Mouse (Mus musculus) midbrain, embryonic 11.5 days (tissue): ENCODE measurements around the gene Cyb5r3. TPM values are rescaled to one million over a fixed set of nuclear protein-coding genes. Genes with fewer than 3 reads are reported as not detected.
A peak's percentile ranks its signal among the peaks of the same experiment; 100 is the strongest.

ENCODE experiments used
- ATAC-seq: fragments of 200-750 bp; cut with Nextera tagmentation; 2 replicates; pipeline ENCODE4 v1.8.0; 2017; ENCODE audit warnings: moderate TSS enrichment, moderate library complexity; ENCODE audit not compliant: low FRiP score
- DNase-seq: peaks from one replicate; pipeline ENCODE4 v3.0.0; 2015; ENCODE audit warnings: low spot score; ENCODE audit errors: missing footprints
- H3K27ac ChIP-seq: fragments of 300-500 bp; sonication (generic); 2 replicates; pipeline ENCODE4 v1.5.1; 2014; ENCODE audit warnings: low read depth, low read length
- H3K27me3 ChIP-seq: fragments of 300-500 bp; sonication (generic); 2 replicates; pipeline ENCODE4 v1.6.1; 2014; ENCODE audit warnings: mild to moderate bottlenecking, low read length, moderate library complexity, mixed read lengths; ENCODE audit not compliant: control insufficient read depth, insufficient read depth
- H3K36me3 ChIP-seq: fragments of 300-500 bp; sonication (generic); 2 replicates; pipeline ENCODE4 v1.6.1; 2014; ENCODE audit warnings: mild to moderate bottlenecking, low read length, moderate library complexity, mixed read lengths; ENCODE audit not compliant: control insufficient read depth, insufficient read depth
- H3K4me1 ChIP-seq: fragments of 300-500 bp; sonication (generic); 2 replicates; pipeline ENCODE4 v1.6.1; 2014; ENCODE audit warnings: low read length; ENCODE audit not compliant: control insufficient read depth, insufficient read depth
- H3K4me2 ChIP-seq: fragments of 300-500 bp; sonication (generic); 2 replicates; pipeline ENCODE4 v1.6.1; 2014; ENCODE audit warnings: mild to moderate bottlenecking, moderate library complexity
- H3K4me3 ChIP-seq: fragments of 300-500 bp; sonication (generic); 2 replicates; pipeline ENCODE4 v1.5.1; 2014; ENCODE audit warnings: low read depth, low read length
- H3K9ac ChIP-seq: fragments of 300-500 bp; sonication (generic); 2 replicates; pipeline ENCODE4 v1.6.1; 2014; ENCODE audit warnings: low read length
- H3K9me3 ChIP-seq: fragments of 300-500 bp; sonication (generic); 2 replicates; pipeline ENCODE4 v1.6.1; 2016; ENCODE audit warnings: low read length; ENCODE audit not compliant: control insufficient read depth
- WGBS: fragments of 180-500 bp; shearing (Covaris S2); extraction: QIAGEN DNeasy Blood & Tissue Kit; methylation state at CpG from one replicate; pipeline ENCODE4 v1.1.7; 2014; 5-methylcytosine and 5-hydroxymethylcytosine counted together
- polyA plus RNA-seq: library from polyadenylated mRNA; unstranded; fragments of >200 nt; fragmentation: Nextera tagmentation; extraction: Ambion mirVana; gene quantifications from 2 replicates; pipeline ENCODE4 v1.2.1, GENCODE M21; 2014

Cyb5r3 gene
- polyA plus RNA-seq, 1 experiment from 2014 or later = 156 TPM

DNA sequence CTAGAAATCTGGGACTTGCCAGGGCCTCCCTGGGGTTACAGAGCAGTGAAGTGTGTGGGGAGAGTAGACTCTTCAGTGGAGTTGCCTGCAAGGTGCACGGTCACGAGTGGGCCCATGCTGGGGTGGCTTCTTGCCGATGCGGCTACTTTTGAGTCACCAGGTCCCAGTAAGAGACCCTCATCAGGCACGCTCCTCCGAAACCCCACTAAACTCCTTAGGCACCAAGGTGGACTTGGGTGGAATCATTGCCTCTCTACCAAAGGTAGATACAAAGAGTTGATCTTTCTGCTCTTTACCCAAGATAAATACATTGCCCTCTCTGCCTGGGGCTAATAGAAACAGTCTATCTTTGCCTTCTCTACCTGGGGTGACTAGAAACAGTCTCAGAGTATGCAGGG, 14.7 kb downstream of the Cyb5r3 start:
- Histone ChIP-seq H3K4me2 (no peak overlapping the region), H3K27ac (no peak overlapping the region), H3K27me3 (no peaks in the 10 kb centered on the region), H3K9ac (no peak overlapping the region), H3K36me3 (peaks cover 7% of the 10 kb centered on the region), H3K4me3 (no peak overlapping the region), H3K4me1 (peaks cover 14% of the 10 kb centered on the region), H3K9me3 (no peaks in the 10 kb centered on the region)
- WGBS = over 99% methylated on average over 6 of the region's 6 CpGs
- no peak for ATAC-seq
- no peak for DNase-seq

DNA sequence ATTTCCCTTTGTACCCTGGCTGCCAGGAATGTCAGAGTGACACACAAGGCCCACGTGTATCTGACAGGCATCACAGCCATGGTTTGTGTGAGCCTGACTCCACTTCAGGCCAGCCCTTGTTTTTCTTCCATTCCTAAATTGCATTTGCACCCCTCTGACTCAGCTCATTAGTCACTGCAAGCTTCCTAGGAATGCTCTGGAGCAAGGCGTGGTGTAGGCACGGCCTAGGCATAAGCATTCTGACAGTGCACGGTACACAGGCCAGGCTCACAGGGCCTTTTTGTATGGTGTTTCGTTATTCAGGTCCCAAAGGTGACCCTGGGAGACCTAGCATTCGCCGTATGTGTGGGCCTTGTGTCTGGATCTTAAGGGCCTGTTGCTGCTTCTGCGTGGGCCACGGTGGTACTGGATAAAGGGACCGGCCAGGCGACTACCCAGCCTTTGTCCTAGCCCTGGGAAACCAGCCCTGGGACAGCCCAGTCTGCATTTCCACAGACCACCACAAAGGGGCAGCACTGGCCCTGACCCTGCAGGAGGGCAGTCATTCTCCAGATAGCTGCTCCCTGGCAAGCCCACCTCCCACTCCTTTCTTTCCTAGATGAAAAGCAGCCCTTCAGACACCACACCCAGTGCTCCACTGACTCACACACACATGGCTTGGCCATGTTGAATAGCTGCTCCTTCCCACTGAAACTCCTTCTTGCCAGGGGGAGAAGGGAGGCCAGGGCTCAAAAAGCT, 15.3 kb downstream of the Cyb5r3 start:
- Histone ChIP-seq H3K9ac (no peak overlapping the region), H3K27me3 (no peaks in the 10 kb centered on the region), H3K36me3 (peaks cover 7% of the 10 kb centered on the region), H3K4me3 (no peak overlapping the region), H3K4me1 (peaks cover 14% of the 10 kb centered on the region), H3K27ac (no peak overlapping the region), H3K9me3 (no peaks in the 10 kb centered on the region), H3K4me2 (no peak overlapping the region)
- WGBS = 74% methylated on average over 11 of the region's 11 CpGs
- DNase-seq (peak; percentile 94), ATAC-seq (no peak)

DNA sequence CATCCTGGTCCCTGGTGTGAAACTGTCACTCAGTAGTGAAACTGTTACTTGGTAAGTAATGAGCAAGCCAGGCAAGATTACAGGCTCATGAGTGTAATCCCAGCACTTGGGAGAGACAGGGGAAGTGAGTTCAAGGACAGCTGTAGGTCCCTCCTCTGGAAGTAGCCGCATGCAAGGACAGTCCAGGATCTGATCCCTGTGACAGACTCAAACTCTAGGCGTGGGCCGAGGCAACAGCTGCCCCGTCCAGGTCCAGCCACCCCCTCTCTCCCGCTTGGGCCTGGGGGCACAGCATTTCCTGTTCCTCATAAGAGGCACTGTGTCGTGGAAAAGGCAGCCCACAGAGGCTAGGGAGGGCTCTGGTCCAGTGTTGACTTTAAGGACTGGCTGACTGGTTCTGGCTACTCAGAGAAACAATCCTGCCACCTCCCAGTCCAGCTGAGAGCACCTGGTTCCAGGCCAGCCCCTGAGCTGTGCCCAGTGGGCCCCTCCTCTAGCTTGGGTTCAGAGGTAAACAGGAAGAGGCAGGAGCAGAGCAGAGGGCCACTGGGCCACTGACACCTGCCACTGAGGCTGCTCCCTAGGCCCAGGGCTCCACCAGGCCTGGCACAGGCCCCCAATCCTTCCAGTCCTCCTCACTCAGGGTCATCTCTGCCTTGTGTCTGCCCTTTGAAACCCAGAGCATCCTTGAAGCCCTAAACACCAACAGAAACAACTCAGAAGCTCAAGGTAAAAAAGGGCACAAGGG, 16.5 kb downstream of the Cyb5r3 start:
- H3K9ac ChIP-seq = no peak overlapping the region
- H3K4me2 ChIP-seq = no peak overlapping the region
- 86% methylated on average over 6 of the region's 6 CpGs for WGBS
- H3K27ac ChIP-seq = no peak overlapping the region
- ATAC-seq = no peak
- no peak overlapping the region for H3K4me3 ChIP-seq
- no peaks in the 10 kb centered on the region for H3K9me3 ChIP-seq
- H3K27me3 ChIP-seq = no peaks in the 10 kb centered on the region
- peaks cover 7% of the 10 kb centered on the region for H3K36me3 ChIP-seq
- H3K4me1 ChIP-seq = peaks cover 4% of the 10 kb centered on the region
- DNase-seq = no peak

DNA sequence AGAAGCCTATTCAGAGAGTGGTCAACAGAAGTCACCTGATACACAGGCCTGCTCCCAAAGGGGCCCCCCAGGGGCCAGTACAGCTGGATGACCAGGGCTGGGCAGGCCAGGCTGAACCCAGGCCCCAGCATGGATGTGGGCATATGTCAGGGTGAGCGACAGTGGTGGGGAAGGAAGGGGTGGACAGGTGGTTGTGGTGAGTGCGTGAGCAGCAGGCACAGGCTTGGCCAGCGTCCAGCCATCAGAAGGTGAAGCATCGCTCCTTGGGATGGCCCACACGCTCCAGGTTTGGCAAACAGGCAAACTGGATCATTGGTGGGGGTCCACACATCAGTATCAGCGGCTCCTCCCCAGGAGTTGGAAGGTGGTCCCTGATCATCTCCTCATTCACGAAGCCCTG, 18.1 kb downstream of the Cyb5r3 start:
- H3K4me1 ChIP-seq = no peaks in the 10 kb centered on the region
- peaks cover 3% of the 10 kb centered on the region for H3K36me3 ChIP-seq
- H3K9ac ChIP-seq = no peak overlapping the region
- H3K9me3 ChIP-seq = no peaks in the 10 kb centered on the region
- ATAC-seq (no peak), DNase-seq (no peak)
- 97% methylated on average over 7 of the region's 7 CpGs for WGBS
- H3K4me2 ChIP-seq = no peak overlapping the region
- no peak overlapping the region for H3K27ac ChIP-seq
- H3K4me3 ChIP-seq = no peak overlapping the region
- no peaks in the 10 kb centered on the region for H3K27me3 ChIP-seq

- Histone ChIP-seq H3K9ac (no peak overlapping the region), H3K4me3 (no peak overlapping the region), H3K9me3 (no peaks in the 10 kb centered on the region), H3K36me3 (peaks cover 7% of the 10 kb centered on the region; the same call in 1 of the 2 replicates), H3K4me1 (peaks cover 8% of the 10 kb centered on the region), H3K27ac (no peak overlapping the region), H3K27me3 (no peaks in the 10 kb centered on the region), H3K4me2 (no peak overlapping the region)
- ATAC-seq (no peak), DNase-seq (no peak)
- WGBS = 89% methylated on average over 4 of the region's 4 CpGs
Measured at GRCm38 (mm10) chr15:83150694-83151093, 21.7 kb downstream of the Cyb5r3 start.

DNA sequence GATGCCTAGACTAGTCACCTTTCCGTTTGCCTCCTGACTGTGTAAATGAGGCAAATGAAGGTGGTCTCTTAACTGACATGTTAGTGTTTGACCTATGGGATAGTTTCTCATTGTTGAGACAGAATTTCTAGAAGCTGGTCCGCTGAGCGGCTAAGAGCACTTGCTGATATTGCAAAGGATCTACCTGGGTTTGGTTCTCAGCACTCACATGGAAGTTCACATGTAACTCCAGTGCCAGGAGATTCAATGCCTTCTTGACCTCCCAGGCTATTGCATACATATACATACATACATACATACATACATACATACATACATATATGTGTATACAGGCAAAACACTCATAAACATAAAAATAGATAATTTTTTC, 22.3 kb downstream of the Cyb5r3 start:
- no peak for ATAC-seq
- H3K9ac ChIP-seq = peak overlapping the region; percentile 1; the same call in 1 of the 2 replicates

DNA sequence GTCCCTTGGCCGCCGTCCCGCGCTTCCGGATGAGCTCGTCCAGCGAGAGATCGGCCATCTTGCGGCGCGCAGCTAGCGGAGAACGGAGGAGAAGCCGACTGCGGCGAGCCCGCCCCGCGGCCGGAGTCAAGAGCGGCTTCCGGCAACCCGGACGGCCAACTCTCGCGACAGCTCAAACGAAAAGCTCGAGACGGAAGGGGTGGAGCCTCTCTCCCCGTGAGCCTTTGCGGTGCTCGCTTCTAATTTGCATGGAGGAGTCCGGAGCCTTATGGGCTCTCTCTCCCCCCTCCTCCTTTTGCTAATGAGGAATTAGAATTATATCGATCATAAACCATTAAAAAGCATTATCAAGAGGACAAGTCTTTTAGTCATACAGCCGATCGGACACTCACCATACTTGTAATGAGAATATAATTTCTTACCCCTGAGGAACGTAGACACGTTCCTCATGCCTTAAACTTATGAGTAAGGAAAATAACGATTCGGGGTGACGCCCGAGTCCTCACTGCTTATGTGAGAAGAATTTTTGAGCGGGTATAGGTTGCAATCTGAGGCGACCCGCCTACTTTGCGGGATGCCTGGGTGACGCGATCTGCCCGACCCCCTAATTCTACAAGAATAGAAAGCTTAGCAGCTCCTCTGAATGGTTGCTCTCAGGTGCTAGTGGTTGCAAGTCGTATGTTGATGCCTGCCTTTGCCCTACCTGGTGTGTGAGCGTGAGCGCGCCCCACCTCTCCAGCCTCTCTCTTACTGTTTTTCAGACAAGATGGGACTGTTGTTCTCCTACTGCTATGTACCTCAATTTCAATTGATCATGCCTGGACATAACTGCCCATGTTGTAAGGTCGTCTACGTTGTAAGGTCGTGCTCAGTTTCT, 23.0 kb downstream of the Cyb5r3 start, which contains the start of gene Poldip3:
Gene Poldip3, minus strand, starts transcription at position 189 of the 877 bp plus-strand sequence.
- DNase-seq (peak; percentile 100), ATAC-seq (peak; percentile 93)
- Histone ChIP-seq H3K27ac (peak within 1 kb of the TSS; percentile 89), H3K4me3 (peak within 1 kb of the TSS; percentile 61), H3K4me2 (peak within 1 kb of the TSS; percentile 91), H3K36me3 (peaks cover 9% of the 10 kb centered on the region; the same call in 1 of the 2 replicates), H3K27me3 (no peaks in the 10 kb centered on the region), H3K4me1 (peaks cover 8% of the 10 kb centered on the region), H3K9me3 (no peaks in the 10 kb centered on the region), H3K9ac (peak within 1 kb of the TSS; percentile 93)
- under 1% methylated on average over 56 of the region's 56 CpGs for WGBS

More for the DNA sequence above, 22.3 kb downstream of the Cyb5r3 start:
- H3K4me2 ChIP-seq = peak overlapping the region; percentile 29
- H3K27me3 ChIP-seq = no peaks in the 10 kb centered on the region
- H3K27ac ChIP-seq = peak overlapping the region; percentile 89
- no peak for DNase-seq
- H3K4me3 ChIP-seq = no peak overlapping the region
- H3K4me1 ChIP-seq = peaks cover 8% of the 10 kb centered on the region
- no peaks in the 10 kb centered on the region for H3K9me3 ChIP-seq
- WGBS = 31% methylated on average over 3 of the region's 3 CpGs
- peaks cover 9% of the 10 kb centered on the region; the same call in 1 of the 2 replicates for H3K36me3 ChIP-seq

DNA sequence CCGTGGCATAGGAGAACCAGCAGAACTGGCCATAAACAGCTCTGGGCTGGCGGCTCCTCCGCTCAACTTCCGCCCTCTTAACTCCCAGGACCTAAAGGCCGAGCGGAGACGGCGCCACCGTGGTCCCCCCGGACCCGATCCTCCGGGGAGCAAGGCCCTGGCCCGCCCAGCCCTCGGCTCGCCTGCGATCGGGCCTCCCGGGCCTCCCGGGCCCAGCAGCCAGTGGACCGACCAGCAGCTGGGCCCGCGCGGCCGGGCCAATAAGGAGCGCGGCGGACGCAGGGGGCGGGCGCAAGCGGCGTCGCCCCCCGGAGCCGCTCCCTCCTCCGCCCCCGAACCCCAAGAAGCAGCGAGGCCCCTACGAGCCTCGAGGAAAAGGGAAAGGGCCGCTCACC, 23.6 kb downstream of the Cyb5r3 start:
- peak; percentile 85 for ATAC-seq
- H3K4me3 ChIP-seq = peak overlapping the region; percentile 61
- DNase-seq = no peak
- peak overlapping the region; percentile 93 for H3K9ac ChIP-seq
- peaks cover 8% of the 10 kb centered on the region for H3K4me1 ChIP-seq
- H3K27me3 ChIP-seq = no peaks in the 10 kb centered on the region
- peak overlapping the region; percentile 91 for H3K4me2 ChIP-seq
- under 1% methylated on average over 37 of the region's 41 CpGs for WGBS
- peaks cover 9% of the 10 kb centered on the region; the same call in 1 of the 2 replicates for H3K36me3 ChIP-seq
- H3K27ac ChIP-seq = peak overlapping the region; percentile 89
- no peaks in the 10 kb centered on the region for H3K9me3 ChIP-seq
